Mouse (Mus musculus): ENCODE measurements around the gene Mapk13.

DNA sequence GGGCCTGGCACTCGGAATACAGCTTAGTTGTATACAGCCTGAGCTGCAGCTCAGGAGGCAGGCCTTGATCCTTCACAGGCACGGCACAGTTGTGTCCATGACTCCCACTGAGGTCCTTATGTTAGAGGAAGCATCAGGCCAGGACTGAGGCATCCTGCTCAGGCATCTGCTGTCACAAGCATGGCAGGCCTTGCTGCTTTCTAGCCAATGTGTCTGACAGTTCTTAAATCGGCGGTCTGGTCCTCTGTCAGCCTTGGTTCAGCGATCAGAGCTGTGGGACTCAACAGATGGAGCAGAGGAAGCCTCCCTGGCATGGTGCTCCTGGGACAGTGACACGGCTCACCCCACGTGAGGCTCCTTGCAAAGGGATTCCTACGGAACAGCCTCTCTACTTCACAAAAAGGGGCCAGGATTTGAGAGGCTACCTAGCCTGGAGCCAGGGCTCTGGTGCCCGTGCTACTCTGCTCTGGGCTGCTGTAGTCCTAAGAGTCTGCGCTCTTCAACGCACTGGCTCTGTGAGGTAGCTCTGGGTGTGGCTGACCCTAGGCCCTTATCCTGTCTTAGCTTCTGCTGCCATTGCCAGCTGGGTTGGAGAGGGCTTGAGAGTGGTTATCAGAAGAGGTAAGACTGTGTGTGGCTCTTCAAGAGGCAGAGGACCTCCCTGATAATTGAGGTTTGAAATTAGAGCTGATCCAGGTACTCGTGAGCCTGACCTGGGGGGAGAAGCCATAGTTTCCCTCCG lies 54.1 kb downstream of the Mapk13 start:
- no peak for TF ChIP-seq GATA1 (IDR thresholded peaks at IDR 0.05; ENCODE audit: borderline replicate concordance, low read length)
- TF ChIP-seq FLI1 (IDR thresholded peaks at IDR 0.05; ENCODE audit: low read length) = no peak

Measured in megakaryocyte, embryonic 14.5 days (primary cell).